Mouse (Mus musculus) layer of hippocampus, postnatal 36 days (tissue): ENCODE results near the gene Mthfd1l. TPM values are rescaled to one million over a fixed set of nuclear protein-coding genes. Genes with fewer than 3 reads are reported as not detected.
"Not testable (repeated sequence)": the region's sequence is repeated elsewhere in the genome, so short reads cannot be mapped to it uniquely, and the experiment has no call there.

Experiments
- DNase-seq, 2 experiments: peaks; one replicate each; pipeline ENCODE4 v3.0.0; 2022
- total RNA-seq, 2 experiments: library from RNA; stranded (reverse); gene quantifications; 2 replicates each; pipeline ENCODE4 v1.2.3; 2021

Mthfd1l gene
- total RNA-seq, 2 experiments from 2014 or later, result 7.7 to 9.3 TPM

- no peak for DNase-seq
Measured at GRCm38 (mm10) chr10:4046496-4046895, 73.6 kb downstream of the Mthfd1l start.

DNA sequence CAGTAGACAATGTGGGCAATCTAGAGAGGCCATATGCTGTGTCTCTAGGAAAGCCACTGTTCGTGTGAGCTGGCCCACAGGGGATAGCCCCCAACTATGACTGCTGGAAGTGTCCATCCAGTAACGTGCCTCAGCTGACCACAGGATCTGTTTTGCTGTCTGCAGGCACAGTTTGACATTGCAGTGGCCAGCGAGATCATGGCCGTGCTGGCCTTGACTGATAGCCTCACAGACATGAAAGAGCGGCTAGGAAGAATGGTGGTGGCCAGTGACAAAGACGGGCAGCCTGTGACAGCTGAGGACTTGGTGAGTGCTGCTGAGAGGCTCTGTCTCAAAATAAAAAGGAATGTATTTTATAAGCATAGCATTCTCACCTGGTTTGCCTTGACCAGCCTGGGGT, 74.7 kb downstream of the Mthfd1l start:
- no peak for DNase-seq

DNA sequence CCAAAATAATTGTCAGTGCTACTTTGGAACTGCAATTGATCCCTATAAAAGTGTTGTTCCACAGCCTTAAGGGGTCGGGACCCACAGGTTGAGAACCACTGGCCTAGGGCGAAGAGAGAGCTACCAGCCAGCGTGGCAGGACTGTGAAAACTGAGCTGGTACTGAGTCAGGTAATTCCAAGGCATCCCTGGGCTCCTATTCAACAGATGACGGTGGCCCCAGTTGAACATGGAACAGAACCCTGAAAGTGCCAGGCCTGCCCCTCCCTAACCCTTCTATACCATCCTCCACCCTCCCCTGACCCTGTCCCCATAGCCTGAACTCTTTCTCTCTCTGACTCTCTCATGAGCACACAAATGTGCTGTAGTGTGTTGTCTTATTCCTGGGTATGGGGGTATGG, 77.3 kb downstream of the Mthfd1l start:
- DNase-seq, result no peak

- DNase-seq, result no peak
Measured at GRCm38 (mm10) chr10:4052711-4053110, 79.8 kb downstream of the Mthfd1l start.

- no peak for DNase-seq
Measured at GRCm38 (mm10) chr10:4053278-4054061, 80.6 kb downstream of the Mthfd1l start.

DNA sequence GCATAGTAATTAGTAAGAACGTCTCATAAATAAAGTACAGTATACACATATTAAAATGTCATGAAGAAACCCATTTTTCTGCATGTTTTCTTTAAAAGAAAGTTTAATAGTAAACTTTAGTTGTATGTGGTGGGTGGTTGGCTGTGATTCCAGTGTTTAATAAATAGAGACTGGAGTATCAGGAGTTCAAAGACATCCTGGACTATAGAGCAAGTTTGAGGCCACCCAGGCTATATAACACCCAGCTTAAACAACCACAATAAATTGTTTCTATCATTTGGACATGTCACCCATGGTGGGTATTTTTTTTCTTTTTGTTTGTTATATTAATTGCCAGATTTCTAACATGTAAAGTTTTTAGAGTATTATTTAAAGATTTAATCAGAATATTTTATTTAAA, 81.7 kb downstream of the Mthfd1l start:
- no peak for DNase-seq

- DNase-seq, result no peak
Measured at GRCm38 (mm10) chr10:4057397-4057796, 84.5 kb downstream of the Mthfd1l start.

DNA sequence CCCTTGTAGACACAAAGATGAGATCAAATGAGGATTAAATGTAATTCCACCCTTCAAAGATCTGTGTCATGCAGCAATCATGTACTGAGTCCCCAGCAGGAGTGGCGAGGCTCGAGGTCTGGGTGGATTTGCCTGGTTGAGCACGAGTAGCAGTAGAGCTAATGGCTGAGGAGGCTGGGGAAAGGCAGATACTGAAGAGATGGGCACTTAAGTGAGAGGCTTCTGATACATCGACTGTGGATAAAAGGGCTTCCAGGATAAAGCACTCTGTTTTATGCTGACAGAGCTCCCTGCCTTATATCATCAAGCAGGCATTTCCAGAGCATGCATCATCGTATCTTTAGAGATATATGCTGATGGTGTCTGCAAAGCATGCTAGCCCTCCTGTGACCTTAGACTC, 84.9 kb downstream of the Mthfd1l start:
- DNase-seq, result no peak

GRCm38 (mm10) chr10:4061071-4061987, 88.4 kb downstream of the Mthfd1l start:
- DNase-seq, result no peak

GRCm38 (mm10) chr10:4063537-4063936, 90.6 kb downstream of the Mthfd1l start:
- DNase-seq, result no peak

GRCm38 (mm10) chr10:4065295-4066084, 92.6 kb downstream of the Mthfd1l start:
- DNase-seq, result no peak

GRCm38 (mm10) chr10:4069258-4069826, 96.4 kb downstream of the Mthfd1l start:
- DNase-seq, result no peak

DNA sequence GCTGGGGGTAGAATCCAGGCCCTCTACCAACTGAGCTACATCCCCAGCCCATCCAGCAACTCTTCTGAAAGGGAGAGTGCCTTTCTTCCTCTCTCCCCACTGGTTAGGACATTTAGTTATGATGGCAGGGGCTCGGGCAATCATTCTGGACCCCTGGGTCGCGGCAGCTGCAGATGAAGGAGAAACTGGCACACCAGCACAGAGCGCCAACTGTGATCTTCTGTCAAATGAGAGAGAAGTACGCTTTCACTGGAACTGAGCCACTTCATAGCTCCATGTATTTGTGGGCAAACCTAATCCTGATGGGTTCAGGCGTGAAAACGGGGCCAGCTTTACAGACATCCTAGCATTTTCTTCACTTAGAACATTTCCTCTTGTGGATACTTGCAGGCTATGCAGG, 97.1 kb downstream of the Mthfd1l start:
- no peak for DNase-seq

DNA sequence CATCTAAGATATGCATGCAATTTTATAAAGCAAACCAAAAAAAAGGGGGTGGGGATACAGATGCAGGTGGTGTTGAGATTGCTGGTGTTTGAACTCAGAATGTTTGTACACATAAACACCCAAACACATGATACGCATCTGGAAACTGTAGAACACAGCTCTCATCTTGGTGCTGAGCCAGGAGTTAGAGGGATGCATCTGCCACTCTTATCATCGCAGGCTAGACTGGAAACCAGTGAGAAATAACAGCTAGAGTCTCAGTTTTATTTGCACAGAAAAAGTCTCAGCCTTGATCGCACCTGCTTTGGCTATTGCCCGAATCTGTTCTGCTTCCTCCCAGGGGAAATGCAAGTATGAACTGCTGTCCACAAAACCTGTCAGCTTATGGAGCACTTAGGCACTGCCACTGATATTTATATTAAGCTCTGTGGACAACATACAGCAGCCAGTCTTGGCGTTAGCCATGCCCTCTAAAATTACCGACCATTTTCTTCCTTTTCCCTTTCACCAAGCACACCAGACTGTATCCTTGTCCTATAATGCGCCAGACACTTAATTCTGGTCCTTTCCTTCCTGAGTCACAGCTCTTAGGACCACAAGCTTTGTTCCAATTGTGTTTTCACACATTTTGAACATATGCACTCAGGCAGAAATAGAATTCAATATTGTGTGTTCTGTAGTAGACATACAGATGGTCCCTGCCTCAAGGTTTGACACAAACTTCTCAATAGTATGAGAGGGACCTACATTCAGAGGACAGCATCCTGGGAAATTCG, 98.3 kb downstream of the Mthfd1l start:
- DNase-seq, result no peak

DNA sequence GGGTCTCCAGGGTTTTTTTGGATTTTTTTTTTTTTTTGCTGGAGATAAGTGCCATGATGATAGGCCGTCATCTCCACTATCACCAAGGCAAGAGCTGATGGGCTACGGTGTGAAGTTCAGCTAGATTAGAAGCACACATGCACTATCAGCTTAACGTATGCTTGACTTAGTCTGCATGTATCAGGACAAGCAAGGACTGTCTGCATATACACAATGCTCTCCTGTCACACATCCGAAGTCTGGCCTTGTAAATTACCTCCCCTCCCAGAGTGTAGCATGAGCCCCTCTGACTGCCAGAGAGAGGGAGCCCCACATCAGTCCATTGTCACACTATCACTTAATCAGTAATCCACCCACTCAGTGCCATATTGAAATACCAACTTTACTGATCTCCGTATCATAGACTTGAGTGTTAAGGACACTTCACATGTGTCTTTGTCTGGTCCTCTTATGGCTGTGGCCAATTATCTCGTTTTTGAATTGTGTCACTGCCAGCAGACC, 99.0 kb downstream of the Mthfd1l start:
- no peak for DNase-seq

DNA sequence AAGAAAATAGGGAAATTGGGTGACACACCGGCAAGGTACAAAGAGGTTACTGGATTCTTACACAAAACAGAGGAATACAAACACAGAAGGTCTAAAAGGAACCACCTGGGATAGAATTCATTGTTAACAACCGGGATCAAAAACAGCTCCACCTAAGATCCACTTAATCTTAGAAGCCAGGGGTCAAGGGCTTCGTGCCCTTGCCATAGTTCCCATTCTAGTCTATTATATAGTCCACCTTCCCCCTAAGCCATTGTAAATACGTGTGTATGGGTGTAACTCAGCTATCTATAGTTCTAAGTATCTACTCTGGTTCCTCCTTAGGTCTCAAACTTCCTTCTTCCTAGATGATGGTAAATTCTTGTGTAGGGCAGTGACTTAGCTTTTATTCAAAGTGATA, 99.6 kb downstream of the Mthfd1l start:
- DNase-seq, result not testable (repeated sequence)

DNA sequence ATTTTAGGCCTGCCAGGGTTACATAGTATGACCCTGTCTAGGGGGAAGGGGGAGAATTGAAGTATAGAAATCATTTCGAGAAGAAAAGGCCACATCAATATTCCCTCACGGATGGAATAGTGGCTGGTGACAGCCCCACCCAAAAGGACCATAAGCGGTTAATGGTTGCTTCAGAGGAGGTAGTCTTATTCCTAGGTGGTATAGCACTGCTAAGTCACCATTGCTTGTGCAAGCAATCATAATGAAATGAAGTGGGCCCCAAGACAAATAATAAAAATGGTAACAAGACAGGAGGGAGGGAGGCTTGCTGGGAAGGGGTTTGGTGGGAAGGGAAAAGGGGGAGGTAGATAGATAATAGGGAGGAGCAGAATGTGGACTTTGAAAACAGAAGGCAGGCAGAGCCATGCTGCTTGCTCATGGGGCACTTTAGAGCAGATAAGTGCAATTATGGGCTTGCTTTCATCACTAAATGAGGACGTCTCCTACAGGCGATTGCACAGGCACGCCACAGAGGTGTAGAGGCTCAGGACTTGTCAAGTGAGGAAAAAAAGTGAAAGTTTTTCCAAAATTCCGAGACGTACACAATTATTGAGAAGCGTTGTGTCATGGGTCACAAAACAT, 105.4 kb downstream of the Mthfd1l start:
- no peak for DNase-seq

GRCm38 (mm10) chr10:4078979-4079630, 106.2 kb downstream of the Mthfd1l start:
- no peak for DNase-seq

GRCm38 (mm10) chr10:4079643-4080244, 106.8 kb downstream of the Mthfd1l start:
- DNase-seq, result peak; percentile 40 to 42

- DNase-seq, result no peak
Measured at GRCm38 (mm10) chr10:4083609-4084008, 110.7 kb downstream of the Mthfd1l start.
